In genomic region chr11:23436076-23436475, GRCm38 (mm10) we compare ENCODE assay signal across 14 mouse cellular contexts.
DNase-seq lines count a peak whose midpoint lies in the region; ATAC-seq and TF ChIP-seq lines count a peak whose summit lies in the region.
"Had no signal": no experiment of that assay in that cellular context is flagged by ENCODE, and none has a peak within 500 bp of the region (broad histone marks: within the 10 kb centered on the region; RNA-seq: fewer than 3 reads in every experiment).

No protein-coding gene starts in this region.

- no peak overlapping the region for H3K4me2 ChIP-seq in heart, postnatal 0 days (ENCODE audit: low read depth, low read length)
- no peak overlapping the region for H3K4me2 ChIP-seq in CH12.LX (ENCODE audit: insufficient read depth, low read depth, poor library complexity, severe bottlenecking)
- H3K4me2 ChIP-seq: intestine, embryonic 15.5 days; liver, embryonic 15.5 days had no signal

- TF ChIP-seq EP300 in heart, postnatal 0 days (IDR thresholded peaks at IDR 0.05; ENCODE audit: low read depth), result no peak
- no peak for TF ChIP-seq EP300 in CH12.LX (IDR thresholded peaks at IDR 0.05; ENCODE audit: low read length)

- no peak for TF ChIP-seq POLR2A in CH12.LX (IDR thresholded peaks at IDR 0.05; ENCODE audit: low read depth, low read length)

- H3K9ac ChIP-seq in heart, postnatal 0 days (replicated peaks; ENCODE audit: low read depth, low read length), result no peak overlapping the region
- no peak overlapping the region for H3K9ac ChIP-seq in CH12.LX (ENCODE audit: insufficient read depth, low read depth)
- H3K9ac ChIP-seq: intestine, embryonic 15.5 days; liver, embryonic 15.5 days had no signal

- H3K9me3 ChIP-seq in heart, postnatal 0 days (replicated peaks; ENCODE audit: control insufficient read depth, low read length), result no peaks in the 10 kb centered on the region
- no peaks in the 10 kb centered on the region for H3K9me3 ChIP-seq in heart, embryonic 10.5 days
- H3K9me3 ChIP-seq in CH12.LX (replicated peaks; ENCODE audit: low read length), result no peaks in the 10 kb centered on the region
- H3K9me3 ChIP-seq: G1E; intestine, embryonic 15.5 days; liver, embryonic 15.5 days had no signal

- peak; percentile 15; the same call in 1 of the 2 replicates for TF ChIP-seq CTCF in heart, postnatal 0 days (IDR thresholded peaks at IDR 0.05; ENCODE audit: low read depth)
- TF ChIP-seq CTCF in CH12.LX (conservative IDR thresholded peaks at IDR 0.05 in 1 of 2, IDR thresholded peaks at IDR 0.05 in 1 of 2; ENCODE audit: low read depth in 2 of 2, low read length in 2 of 2), result peak in 1 of 2 experiments; percentile 33; a peak in 2 of 4 replicates

- H3K36me3 ChIP-seq in heart, postnatal 0 days (replicated peaks; ENCODE audit: control insufficient read depth, insufficient read depth, low read length), result peaks cover 79% of the 10 kb centered on the region
- peaks cover 85% of the 10 kb centered on the region for H3K36me3 ChIP-seq in heart, embryonic 10.5 days
- H3K36me3 ChIP-seq in CH12.LX (replicated peaks in 1 of 2; ENCODE audit: control insufficient read depth in 1 of 2, insufficient read depth in 1 of 2, low read length in 1 of 2), result peaks cover 54 to 88% of the 10 kb centered on the region in 2 experiments

- no peaks in the 10 kb centered on the region for H3K27me3 ChIP-seq in heart, postnatal 0 days (ENCODE audit: control insufficient read depth, insufficient read depth, low read length)
- H3K27me3 ChIP-seq in heart, embryonic 10.5 days (ENCODE audit: insufficient read depth, poor library complexity, severe bottlenecking), result no peaks in the 10 kb centered on the region
- no peaks in the 10 kb centered on the region for H3K27me3 ChIP-seq in CH12.LX (replicated peaks)
- H3K27me3 ChIP-seq: intestine, embryonic 15.5 days; liver, embryonic 15.5 days had no signal

- in situ Hi-C loops in CH12.LX (cut with MboI; ENCODE audit: low pct_ligation_motif_present, low pct_unique_long_range_greater_than_20kb, low sequenced_read_pairs), result no loop called here

- no peak overlapping the region for H3K27ac ChIP-seq in heart, postnatal 0 days (ENCODE audit: low read depth)
- H3K27ac ChIP-seq in heart, embryonic 10.5 days, result no peak overlapping the region
- no peak overlapping the region for H3K27ac ChIP-seq in CH12.LX (ENCODE audit: insufficient read depth, low read depth)
- H3K27ac ChIP-seq: intestine, embryonic 15.5 days; liver, embryonic 15.5 days had no signal

- H3K79me2 ChIP-seq in CH12.LX (replicated peaks; ENCODE audit: control insufficient read depth, extremely low read depth, insufficient read depth, poor library complexity, severe bottlenecking), result no peaks in the 10 kb centered on the region

- 79% methylated on average over 2 of the region's 2 CpGs for WGBS in heart, postnatal 0 days
- WGBS in heart, embryonic 10.5 days, result 82% methylated on average over 2 of the region's 2 CpGs

- peak; percentile 14 for TF ChIP-seq RAD21 in CH12.LX (IDR thresholded peaks at IDR 0.05; ENCODE audit: low read depth, low read length)

- dilution Hi-C loops in CH12.LX (cut with MboI; ENCODE audit: extremely low pct_ligation_motif_present, extremely low pct_unique_long_range_greater_than_20kb, low sequenced_read_pairs), result no loop called here

- H3K4me3 ChIP-seq in heart, postnatal 0 days (ENCODE audit: low read depth, low read length), result no peak overlapping the region
- H3K4me3 ChIP-seq in heart, embryonic 10.5 days, result no peak overlapping the region
- H3K4me3 ChIP-seq in CH12.LX (replicated peaks in 1 of 3; ENCODE audit: low read depth in 2 of 3, low read length in 2 of 3, poor library complexity in 1 of 3), result no peak overlapping the region
- H3K4me3 ChIP-seq: intestine, embryonic 15.5 days; liver, embryonic 15.5 days had no signal

- H3K4me1 ChIP-seq in heart, postnatal 0 days (ENCODE audit: control insufficient read depth, insufficient read depth), result no peaks in the 10 kb centered on the region
- H3K4me1 ChIP-seq in heart, embryonic 10.5 days, result no peaks in the 10 kb centered on the region
- peaks cover 0 to 5% of the 10 kb centered on the region in 2 experiments; a peak in 1 of 4 replicates for H3K4me1 ChIP-seq in CH12.LX (ENCODE audit: control insufficient read depth in 1 of 2, insufficient read depth in 2 of 2)
- H3K4me1 ChIP-seq: intestine, embryonic 15.5 days; liver, embryonic 15.5 days had no signal

- ATAC-seq in heart, postnatal 0 days (ENCODE audit: insufficient read depth, low read depth), result no peak
- ATAC-seq: intestine, embryonic 15.5 days had no signal

- no peak for DNase-seq in heart, postnatal 0 days (ENCODE audit: low spot score)
- DNase-seq in heart, embryonic 10.5 days (ENCODE audit: low spot score), result no peak
- DNase-seq in 3T3-L1 (ENCODE audit: low read depth, low spot score) (peak; percentile 38), CH12.LX (ENCODE audit: extremely low read depth) (peak; percentile 12)
- peak; percentile 13 for DNase-seq in induced T-regulatory cell, adult 2 months (ENCODE audit: low read depth)
- no peak for DNase-seq in right cerebral cortex, postnatal 25 days
- no peak for DNase-seq in ovary, postnatal 14 days (ENCODE audit: low spot score)
- DNase-seq: heart, postnatal 36 days; kidney, postnatal 25 days; layer of hippocampus, postnatal 36 days; thymus, adult 2 months had no signal

TF ChIP-seq in CH12.LX, 34 proteins besides CTCF, POLR2A, EP300 and RAD21:
- no peak for TF ChIP-seq POLR2AphosphoS2 (IDR thresholded peaks at IDR 0.05; ENCODE audit: low read depth, low read length)
- no peak for TF ChIP-seq MYC (IDR thresholded peaks at IDR 0.05; ENCODE audit: low read depth, low read length)
- no peak for TF ChIP-seq PAX5 (IDR thresholded peaks at IDR 0.05; ENCODE audit: low read length)
- no peak for TF ChIP-seq ETS1 (conservative IDR thresholded peaks at IDR 0.05; ENCODE audit: low read depth, low read length)
- no peak for TF ChIP-seq NELFE (IDR thresholded peaks at IDR 0.05; ENCODE audit: low read depth, low read length)
- TF ChIP-seq TBP (conservative IDR thresholded peaks at IDR 0.05; ENCODE audit: low read depth, low read length), result no peak
- no peak for TF ChIP-seq ZC3H11A (IDR thresholded peaks at IDR 0.05; ENCODE audit: low read depth, low read length)
- no peak for TF ChIP-seq E2F4 (IDR thresholded peaks at IDR 0.05; ENCODE audit: insufficient replicate concordance, low read depth, low read length)
- TF ChIP-seq JUND (conservative IDR thresholded peaks at IDR 0.05; ENCODE audit: low read depth, low read length), result no peak
- no peak for TF ChIP-seq CHD1 (IDR thresholded peaks at IDR 0.05; ENCODE audit: low read depth, low read length)
- no peak for TF ChIP-seq IRF4 (IDR thresholded peaks at IDR 0.05; ENCODE audit: low read depth, low read length)
- no peak for TF ChIP-seq GABPA (IDR thresholded peaks at IDR 0.05; ENCODE audit: insufficient replicate concordance, low read depth, low read length)
- TF ChIP-seq KAT2A (IDR thresholded peaks at IDR 0.05; ENCODE audit: insufficient replicate concordance, low read length), result no peak
- TF ChIP-seq NRF1 (IDR thresholded peaks at IDR 0.05; ENCODE audit: low read depth, low read length), result no peak
- TF ChIP-seq MAFK (IDR thresholded peaks at IDR 0.05; ENCODE audit: insufficient replicate concordance, low read length), result no peak
- TF ChIP-seq ZMIZ1 (IDR thresholded peaks at IDR 0.05; ENCODE audit: low read depth, low read length), result no peak

Comparison
In these comparisons a context has a peak if more than half of its experiments do, and no peak if none do; other contexts are left out.
1. DNase-seq: peak in 3T3-L1 (single experiment), CH12.LX (single experiment) and induced T-regulatory cell, adult 2 months (single experiment); none in heart, postnatal 0 days (single experiment), heart, embryonic 10.5 days (single experiment), right cerebral cortex, postnatal 25 days (single experiment) and ovary, postnatal 14 days (single experiment).